Mouse (Mus musculus): ENCODE results near the gene Nampt.

DNA sequence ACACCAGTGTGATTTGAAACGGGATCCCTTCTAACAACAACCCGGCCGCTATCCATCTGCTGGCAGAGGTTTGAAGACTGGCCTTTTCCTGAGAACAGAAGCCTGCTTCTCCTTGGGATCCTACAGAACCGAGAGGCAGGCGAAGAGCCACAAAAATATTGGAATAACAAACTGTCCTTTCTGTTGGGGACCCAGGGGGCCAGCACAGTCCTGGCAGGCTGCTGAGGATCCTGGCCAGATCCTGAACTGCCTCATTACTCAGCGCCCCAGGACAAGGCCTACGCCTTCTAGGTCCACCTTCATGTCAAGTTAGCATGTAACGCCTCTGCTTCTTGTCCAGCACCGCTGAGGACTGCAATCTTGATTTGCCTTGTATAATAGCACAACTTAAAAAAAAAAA is 65.0 kb downstream of the Nampt start:
- TF ChIP-seq POLR2A (IDR thresholded peaks at IDR 0.05; ENCODE audit: control insufficient read depth, low read depth, low read length) (no peak), CTCF (IDR thresholded peaks at IDR 0.05; ENCODE audit: control insufficient read depth, insufficient read depth, insufficient replicate concordance, low read depth, low read length) (no peak)
